Mouse (Mus musculus): ENCODE results near the gene Tent4b.

The Tent4b gene

GRCm38 (mm10) chr8:88301589-88302437 is 102.8 kb downstream of the Tent4b start:
- peak; percentile 57 for DNase-seq (ENCODE audit: low spot score)

GRCm38 (mm10) chr8:88305814-88306213 is 106.8 kb downstream of the Tent4b start:
- DNase-seq (ENCODE audit: low spot score) = no peak

- DNase-seq (ENCODE audit: low spot score) = no peak
These were observed 107.5 kb downstream of the Tent4b start for GRCm38 (mm10) chr8:88306511-88306910.

GRCm38 (mm10) chr8:88307736-88308135 is 108.7 kb downstream of the Tent4b start:
- DNase-seq (ENCODE audit: low spot score) = no peak

Measured in MN1 (cell line).